Mouse (Mus musculus) ovary, adult 18-20 months (tissue): ENCODE results near the gene Pdlim5.
"Not testable (repeated sequence)": the region's sequence is repeated elsewhere in the genome, so short reads cannot be mapped to it uniquely, and the experiment has no call there.

ENCODE experiments used
- DNase-seq: peaks from one replicate; pipeline ENCODE4 v3.0.0; 2022; ENCODE audit warnings: low spot score, mixed read lengths

Gene Pdlim5

DNA sequence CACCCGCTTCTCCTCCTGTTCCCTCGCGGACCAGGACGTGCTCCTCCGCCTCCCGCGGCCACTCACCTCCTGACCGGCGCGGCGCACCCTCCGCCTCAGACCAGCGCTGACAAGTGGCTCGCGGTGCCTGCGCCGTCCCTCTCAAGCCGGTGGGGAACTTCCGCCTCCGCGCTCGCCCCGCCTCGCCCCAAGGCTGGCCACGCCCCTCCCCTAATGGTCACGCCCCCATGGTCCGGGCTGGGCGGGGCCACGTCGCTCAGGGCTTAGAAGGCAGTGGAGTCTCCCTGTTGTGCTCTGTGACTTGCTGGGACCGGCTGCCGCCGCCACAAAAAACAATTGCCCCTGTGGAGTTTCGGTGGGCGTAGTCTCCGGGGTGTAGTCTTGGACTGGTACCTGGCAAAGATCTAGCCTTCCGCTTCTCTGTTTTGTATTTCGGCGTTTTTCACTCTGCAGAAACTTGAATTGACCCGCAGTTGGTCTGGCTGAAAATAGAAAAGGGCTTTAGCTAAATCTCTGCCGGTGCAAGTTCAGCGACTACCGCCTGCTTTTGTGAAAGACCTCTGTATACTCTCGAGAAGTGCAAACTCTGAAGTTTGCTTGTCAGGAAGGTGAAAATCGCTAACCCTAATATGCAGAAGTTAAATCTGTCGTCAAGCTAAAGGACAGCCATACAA, at the start of gene Pdlim5:
Gene Pdlim5 (minus strand): TSS at position 177 of the 674 bp plus-strand sequence.
- DNase-seq: peak; percentile 91

DNA sequence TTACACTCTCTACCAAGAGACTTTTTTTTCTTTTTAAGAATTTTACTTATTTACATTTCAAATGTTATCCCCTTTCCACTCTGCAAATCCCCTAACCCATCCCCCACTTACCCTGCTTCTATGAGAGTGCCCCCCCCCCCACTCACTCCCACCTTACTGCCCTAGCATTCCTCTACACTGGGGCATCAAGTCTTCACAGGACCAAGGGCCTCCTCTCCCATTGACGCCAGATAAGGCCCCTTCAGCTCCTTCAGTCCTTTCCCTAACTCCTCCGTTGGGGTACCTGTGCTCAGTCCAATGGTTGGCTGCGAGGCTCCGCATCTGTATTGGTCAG, 48.2 kb upstream of the Pdlim5 start:
- DNase-seq: no peak

DNA sequence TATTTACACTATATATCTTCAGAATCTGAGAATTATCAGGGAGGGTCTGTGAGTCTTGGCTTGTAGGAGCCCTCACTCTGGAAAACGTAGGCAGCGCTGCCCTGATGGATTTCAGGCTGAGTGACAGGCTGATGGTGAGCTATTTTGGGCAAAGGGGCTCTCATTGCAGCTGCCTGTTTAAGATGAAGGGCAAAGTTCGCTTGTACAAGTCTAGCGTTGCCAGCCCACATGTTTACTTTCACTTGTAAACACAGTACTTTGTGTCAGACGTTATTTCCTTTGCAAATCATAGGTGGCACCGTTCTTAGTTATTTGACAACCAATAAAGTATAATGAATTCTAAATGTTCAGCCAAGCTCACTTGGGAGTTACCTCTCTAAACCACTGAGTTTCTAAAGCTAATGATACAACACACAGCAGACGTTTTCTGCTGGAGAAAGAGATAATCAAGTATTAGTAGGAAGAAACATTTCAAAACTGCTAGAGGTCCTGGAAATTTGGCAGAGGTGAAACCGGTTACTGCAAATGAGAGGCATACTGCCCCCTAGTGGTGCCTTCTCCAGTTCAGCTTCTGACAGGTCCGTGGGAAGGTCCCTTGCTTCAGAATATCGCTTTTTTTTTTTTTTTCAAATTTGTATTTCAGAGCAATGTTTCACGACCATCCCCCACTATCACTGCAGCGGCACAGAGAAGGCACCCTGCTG, 47.7 kb upstream of the Pdlim5 start:
- peak; percentile 69 for DNase-seq

DNA sequence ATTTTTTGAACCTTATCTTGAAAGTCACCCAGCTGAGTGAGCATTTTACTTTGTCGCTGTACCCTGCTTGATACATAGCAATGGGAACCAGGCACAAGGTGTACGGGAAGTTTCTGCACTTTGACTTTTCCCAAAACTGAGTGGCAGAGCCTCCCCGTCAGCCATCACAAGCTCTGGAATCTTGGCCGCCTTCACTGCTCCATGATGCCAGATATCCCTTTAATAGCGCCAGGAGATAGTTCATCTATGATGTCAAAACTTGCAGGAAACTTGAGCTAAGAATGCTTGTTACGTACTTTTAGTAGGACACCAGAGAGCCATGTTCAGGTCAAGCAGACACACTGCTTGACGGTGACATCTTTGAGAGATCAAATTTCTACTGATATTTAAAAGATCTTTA, 46.7 kb upstream of the Pdlim5 start:
- no peak for DNase-seq

DNA sequence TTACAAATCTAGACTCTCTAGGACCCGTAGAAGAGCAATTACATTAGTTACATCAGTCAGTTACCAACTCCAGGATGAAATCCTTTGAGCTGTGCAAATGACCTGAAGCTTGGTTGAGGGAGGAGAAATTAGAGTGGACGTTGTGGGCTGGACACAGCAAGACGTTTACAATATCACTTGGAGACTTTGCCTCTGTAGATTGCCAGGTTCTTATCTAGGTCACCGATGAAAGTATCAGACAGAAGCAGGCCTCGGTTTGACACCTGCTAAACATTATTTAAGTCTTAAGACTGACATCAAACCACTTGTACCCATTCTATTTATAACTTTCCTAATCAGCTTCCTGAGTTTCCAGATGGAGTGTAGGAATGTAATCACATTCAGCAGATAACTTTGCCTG, 45.6 kb upstream of the Pdlim5 start:
- DNase-seq: no peak

DNA sequence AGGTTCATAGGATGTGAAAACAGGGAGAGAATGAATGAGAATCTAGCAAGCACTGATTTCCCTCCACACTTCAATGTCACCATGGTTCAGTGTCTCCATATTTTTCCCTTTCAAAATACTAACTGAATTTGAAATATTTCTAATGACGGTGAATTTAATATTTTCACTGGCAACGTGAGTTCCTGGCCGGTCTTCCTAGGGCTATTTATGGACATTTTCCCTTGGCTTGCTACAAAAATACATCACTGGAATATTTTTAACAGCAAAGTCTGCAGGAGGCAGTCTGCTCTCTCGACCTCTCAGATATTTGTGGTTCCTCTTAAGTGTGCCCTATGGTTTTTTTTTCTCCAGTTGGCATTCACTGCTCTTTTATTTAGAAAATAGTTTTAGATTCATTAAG, 44.7 kb upstream of the Pdlim5 start:
- DNase-seq: no peak

DNA sequence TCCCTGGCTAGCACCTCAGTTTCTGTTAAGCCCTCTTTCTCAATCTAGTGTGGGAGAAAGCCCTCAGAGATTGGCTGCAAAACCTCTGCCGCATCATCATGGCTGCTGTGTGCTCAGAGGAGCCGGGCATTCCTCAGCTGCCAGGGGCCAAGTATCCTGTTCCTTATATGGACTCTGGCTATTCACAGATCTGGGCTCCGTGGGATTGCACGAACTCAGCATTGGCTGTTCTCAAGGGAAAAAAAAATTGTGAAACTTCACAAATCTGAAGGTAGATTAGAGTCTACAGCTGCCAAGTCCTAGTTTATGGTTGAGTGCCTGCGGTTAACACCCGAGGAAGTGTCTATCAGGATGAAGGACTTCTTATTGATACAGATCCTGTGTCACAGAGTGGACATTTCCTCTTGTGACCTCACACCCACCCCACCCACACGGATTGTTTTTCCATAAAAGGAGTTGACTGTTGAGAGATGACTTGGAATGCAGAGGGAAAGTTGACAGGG, 44.1 kb upstream of the Pdlim5 start:
- DNase-seq: peak; percentile 6

DNA sequence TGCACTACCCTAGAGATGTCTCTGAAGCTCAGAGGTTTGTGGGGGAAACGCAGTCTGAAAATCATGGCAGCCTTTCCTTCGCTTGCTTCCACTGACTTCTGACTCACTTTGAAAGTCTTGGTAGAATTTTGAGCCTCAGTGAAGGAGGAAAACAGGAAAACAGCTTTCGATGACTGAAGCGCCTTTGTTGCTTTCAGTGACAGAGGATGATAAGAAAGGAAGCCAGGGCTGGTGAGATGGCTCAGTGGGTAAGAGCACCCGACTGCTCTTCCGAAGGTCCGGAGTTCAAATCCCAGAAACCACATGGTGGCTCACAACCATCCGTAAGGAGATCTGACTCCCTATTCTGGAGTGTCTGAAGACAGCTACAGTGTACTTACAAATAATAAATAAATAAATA, 43.1 kb upstream of the Pdlim5 start:
- not testable (repeated sequence) for DNase-seq

DNA sequence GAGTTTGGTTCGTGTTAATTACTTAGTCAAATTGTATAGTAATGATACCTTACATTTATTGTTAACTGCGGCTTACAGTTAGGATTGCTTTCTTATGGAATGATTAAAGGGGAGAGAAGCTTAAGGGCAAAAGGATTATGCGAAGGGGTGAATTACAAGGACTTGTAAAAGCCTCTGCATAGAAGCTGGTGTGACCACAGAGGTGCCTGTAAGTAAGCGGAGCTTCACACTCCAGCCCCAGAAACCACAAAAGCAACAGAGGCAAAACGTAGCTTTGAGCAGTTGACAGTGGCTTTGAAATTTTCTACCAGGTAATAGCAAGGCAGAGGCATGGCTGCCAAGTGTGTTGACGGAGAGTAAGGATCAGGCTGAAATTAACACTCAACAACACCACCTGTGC, 41.3 kb upstream of the Pdlim5 start:
- no peak for DNase-seq

DNA sequence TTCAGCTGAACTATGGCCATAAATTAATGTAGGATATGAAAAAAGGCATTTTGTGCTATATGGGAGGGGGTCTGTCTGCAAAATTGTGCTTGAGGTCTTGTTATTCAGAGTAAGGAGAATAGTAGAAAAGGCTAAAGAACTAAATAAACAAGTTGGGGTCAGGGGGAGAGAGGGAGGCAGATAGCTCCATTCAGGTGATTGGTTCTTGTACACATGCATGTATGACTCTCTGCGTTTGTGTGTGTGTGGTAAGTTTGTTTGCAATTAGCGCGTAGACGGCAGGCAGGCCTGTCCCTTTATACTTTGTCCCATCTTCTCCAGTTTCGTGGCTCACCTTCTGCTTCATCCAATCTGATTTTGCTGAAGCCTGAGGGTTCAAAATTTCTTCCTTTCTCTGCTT, 40.7 kb upstream of the Pdlim5 start:
- no peak for DNase-seq

DNA sequence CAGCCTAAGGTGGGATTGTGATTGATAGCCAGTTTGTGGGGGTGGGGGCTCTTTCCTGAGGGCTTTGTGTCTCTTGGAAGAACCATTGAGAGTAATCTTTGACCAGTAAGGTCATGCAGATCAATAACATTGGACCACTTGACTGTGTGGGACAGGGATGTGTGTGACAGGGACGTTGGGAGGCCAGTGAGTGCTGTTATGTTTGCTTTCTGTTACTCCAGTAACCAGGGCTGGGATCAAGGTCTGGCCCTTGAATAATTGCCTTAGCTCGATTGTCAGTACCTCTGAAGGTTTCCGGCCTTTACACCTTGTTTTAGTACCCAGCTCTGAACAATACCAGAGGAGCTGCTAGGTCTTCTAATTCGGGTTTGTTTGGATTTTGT, 39.3 kb upstream of the Pdlim5 start:
- no peak for DNase-seq

DNA sequence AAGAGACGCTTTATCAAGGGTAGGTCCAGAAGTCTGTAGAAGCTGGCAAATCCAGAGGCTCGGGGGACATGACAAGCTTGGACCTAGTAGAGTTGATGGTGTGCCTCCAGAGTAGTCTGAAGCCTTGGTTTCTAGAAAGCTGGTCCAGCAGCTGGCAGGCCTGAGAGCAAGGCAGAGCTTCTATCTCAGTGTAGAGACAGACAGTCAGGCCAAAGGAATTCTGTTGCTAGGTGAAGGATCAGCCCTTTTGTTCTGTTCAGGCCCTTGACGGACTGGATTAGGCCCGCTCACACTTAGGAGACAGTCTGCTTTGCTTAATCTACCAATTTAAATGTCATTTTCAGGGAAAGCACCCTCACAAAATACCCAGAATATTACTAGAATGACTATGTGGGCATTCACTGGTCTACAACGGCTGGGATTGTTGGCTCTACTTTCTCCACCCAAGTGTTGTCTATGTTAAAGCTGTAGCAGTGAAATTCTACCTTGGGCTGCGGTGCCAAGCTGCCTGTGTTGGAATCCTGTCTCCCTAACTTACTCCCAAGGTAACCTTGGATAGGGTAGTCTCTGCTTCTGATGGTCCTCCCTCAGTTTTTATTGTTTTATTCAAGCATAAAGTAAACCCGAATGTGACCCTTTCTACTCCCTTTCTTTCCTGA, 38.8 kb upstream of the Pdlim5 start:
- DNase-seq: no peak

DNA sequence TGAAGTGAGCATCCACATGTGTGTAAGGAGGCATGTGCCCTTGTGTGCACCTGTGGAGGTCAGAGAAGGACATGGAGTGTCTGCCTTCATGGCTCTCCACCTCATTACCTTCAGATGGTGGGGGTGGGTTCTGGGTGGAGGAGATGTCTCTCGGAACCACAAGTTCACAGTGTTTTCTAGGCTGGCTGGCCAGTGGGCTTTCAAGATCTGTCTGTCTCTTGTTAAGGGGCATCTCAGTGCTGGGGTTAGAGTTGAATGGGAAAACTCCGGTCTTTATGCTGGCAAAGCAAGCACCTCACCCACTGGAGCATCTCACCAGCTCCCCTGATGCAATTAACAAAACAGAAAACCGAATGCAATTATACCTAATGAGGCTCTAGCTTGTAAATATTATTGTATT, 36.0 kb upstream of the Pdlim5 start:
- no peak for DNase-seq

DNA sequence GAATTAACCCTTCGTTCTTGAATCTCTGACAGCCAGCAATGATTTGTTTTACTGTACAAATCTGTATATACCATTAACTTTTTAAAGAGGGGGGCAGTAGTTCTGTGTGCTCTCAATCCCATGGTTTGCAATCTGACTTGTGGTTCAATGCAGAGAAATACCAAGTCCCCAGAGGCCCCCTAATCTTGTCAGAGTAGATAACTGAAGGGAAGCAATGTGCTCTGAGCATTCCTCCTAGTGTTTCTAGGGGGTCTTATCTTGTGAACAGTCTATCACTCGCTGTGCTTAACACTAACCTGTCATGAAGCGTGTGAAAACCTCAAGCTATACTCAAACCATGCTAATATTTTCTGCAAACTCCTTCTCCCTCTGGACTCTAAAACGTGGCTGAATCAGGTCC, 34.6 kb upstream of the Pdlim5 start:
- DNase-seq: no peak

DNA sequence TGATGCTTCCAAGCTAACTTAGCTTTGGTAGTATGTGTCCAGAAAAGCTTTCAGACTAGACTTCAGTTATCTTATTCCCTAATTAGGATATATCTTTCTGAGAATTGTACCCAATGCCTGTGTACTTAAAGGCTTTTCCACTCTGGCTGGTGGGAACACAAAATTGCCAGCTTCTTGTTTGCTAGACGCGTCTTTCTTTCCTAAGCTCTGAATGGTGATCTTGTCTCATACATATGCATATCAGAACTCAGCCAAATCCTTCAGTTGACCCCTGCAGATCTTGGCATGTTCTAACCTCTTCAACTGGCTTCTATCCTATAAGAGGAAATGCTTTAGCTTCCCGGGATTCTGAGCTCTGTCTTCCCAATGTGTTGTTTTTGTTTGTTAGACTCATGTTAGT, 31.3 kb upstream of the Pdlim5 start:
- no peak for DNase-seq

DNA sequence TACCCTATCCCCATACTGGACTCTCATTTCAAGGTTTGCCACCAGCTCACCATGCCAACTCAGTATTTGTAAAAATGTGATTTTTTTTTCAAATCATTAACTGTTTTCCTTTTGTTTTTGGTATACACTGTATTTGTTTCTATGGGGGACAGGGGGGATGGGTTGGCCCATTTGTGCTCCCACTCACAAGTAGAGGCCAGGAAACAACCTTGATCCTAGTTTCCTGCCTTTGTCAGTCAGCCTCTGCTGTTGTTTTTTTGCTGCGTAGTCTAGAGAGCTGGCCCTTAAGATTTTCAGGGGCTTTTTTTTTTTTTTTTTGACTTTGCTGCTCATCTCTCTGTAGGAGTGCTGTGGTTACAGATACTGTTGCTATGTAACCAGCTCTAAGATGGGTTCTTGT, 28.6 kb upstream of the Pdlim5 start:
- no peak for DNase-seq

DNA sequence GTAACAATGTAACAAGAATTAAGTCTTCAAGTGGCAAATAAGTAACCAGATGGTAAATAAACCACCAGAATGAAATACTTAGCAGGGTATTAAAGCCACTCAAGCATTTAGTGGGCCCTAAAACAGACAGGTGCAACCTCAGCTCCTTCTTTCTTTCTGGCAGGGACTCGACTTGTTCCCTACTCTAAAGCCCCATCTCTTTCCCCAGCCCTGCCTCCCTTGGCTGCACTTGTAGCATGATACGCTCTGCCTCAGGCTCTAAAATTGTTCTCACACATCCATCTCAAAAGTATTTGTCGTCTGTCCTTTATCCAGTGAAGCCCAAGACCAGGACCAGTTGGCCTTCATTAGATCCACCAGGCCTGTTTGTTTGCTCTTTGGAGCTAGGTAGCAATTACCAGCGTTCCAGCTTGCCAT, 28.0 kb upstream of the Pdlim5 start:
- no peak for DNase-seq

DNA sequence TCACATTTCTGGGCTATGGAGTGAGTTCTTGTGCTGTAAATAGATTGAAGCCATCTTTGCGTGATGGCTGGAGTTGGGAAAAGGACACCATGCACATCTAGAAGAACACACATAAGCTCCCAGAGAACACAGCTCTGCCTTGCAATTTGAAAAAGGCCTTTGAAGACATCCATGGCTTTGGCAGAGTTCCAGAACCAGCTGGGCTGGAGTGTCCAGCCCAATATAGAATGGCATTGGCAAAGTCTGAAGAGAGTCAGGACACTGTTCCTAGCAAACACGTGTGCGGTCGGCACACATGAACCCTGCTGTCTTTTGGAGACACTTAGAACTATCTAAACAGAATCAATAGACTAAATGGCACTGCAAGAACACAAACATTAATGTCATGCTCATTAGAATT, 26.7 kb upstream of the Pdlim5 start:
- no peak for DNase-seq

DNA sequence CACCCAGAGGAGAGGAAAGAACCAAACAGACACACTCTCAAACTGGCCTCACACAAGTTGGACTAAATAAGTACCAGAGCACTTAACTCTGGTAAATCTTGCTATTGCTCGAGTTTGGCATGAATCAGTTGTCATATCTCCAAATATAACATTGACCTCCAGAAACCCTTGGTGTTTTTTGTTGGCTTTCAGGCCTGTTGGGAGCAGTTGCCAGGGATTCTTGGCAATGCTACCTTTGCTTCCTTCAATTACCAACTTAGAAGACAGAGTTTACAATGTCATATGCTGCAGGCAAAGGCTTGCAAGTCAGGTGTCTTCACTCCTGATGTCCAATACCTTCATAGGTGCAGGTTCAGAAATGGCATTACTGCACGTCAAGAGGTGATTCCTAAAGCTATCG, 26.0 kb upstream of the Pdlim5 start:
- no peak for DNase-seq

DNA sequence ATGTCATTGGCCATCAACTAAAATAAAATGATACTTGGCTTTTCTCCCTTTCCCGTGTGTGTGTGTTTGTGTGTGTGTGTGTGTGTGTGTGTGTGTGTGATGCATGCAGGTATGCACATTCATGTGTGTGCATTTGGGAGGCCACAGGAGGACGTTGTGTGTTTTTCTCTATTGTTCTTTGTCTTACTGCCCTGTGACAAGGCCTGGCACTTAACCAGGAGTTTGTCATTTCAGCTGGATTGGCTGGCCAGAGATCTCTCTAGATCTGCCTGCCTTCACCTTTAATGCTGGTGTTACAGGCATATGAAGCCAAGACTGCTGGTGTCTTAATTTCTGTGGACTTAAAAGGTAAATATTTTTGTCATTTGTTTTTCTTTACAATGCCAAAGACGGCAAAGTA, 22.5 kb upstream of the Pdlim5 start:
- DNase-seq: no peak

DNA sequence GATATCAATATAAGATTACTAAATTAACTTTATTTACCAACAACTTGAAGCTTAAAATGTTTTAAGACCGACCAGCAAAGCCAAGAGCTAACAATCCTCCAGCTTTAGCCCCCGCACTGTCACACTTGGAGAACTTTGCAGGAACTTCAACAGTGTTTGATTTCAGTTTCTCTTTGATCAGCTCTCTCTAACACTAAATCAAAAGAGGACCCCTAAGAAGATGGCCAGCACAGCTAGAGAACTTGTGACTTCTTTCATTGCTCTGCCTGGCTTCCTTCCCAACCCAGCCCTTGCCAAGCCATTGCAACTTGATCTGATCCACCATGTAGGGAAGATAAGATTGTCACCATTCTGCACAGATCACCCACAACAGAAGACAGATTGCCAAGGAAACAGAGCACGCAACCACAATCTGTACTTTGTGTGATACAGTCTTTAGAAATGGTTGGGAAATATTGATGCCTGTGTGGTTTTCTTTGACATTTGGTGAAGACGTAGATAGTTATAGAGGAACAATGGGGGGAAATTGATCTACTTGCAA, 17.9 kb upstream of the Pdlim5 start:
- DNase-seq: no peak

DNA sequence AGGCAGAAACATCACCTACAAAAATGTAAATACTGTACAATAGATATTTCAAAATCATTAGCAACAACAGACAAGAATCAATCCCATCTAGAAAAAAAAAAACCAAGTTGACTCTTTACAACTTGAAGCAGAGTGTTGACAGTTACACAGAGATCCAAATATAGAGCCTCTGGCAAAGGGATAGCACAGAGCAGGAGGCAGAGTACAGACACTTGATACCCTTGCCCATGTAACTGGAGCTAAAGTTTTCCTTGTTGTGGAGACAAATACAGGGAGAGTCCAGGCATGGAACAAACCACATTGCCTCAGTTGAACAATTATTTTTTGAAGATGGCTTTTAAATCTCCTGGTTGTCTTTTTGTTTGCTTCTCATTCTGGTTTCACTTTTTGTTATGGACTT, 15.4 kb upstream of the Pdlim5 start:
- DNase-seq: no peak
